Mouse (Mus musculus) heart, embryonic 16.5 days (tissue): Measurements from ENCODE around the gene Cyp4f13. TPM values are rescaled to one million over a fixed set of nuclear protein-coding genes. Genes with fewer than 3 reads are reported as not detected.

Experiments
- ATAC-seq: fragments of 200-750 bp; cut with Nextera tagmentation; replicated peaks from 2 replicates; pipeline ENCODE4 v1.8.0; 2017; ENCODE audit warnings: moderate number of reproducible peaks; ENCODE audit not compliant: insufficient read depth, low FRiP score; ENCODE audit errors: extremely low read depth
- H3K27ac ChIP-seq: fragments of 300-500 bp; sonication (generic); 2 replicates; pipeline ENCODE4 v1.5.1; 2014; ENCODE audit warnings: mild to moderate bottlenecking, low read length, control low read depth, moderate library complexity
- H3K27me3 ChIP-seq: fragments of 300-500 bp; sonication (generic); 2 replicates; pipeline ENCODE4 v1.6.1; 2014; ENCODE audit warnings: low read length, mixed read lengths; ENCODE audit not compliant: control insufficient read depth, insufficient read depth
- H3K36me3 ChIP-seq: fragments of 300-500 bp; sonication (generic); 2 replicates; pipeline ENCODE4 v1.6.1; 2014; ENCODE audit not compliant: control insufficient read depth, insufficient read depth
- H3K4me1 ChIP-seq: fragments of 300-500 bp; sonication (generic); 2 replicates; pipeline ENCODE4 v1.6.1; 2014; ENCODE audit warnings: low read length, mixed read lengths; ENCODE audit not compliant: control insufficient read depth, insufficient read depth
- H3K4me2 ChIP-seq: fragments of 300-500 bp; sonication (generic); 2 replicates; pipeline ENCODE4 v1.6.1; 2014; ENCODE audit warnings: low read depth, mild to moderate bottlenecking, control low read depth, low read length
- H3K4me3 ChIP-seq: fragments of 300-500 bp; sonication (generic); 2 replicates; pipeline ENCODE4 v1.5.1; 2014; ENCODE audit warnings: mild to moderate bottlenecking, control low read depth, low read length
- H3K9ac ChIP-seq: fragments of 300-500 bp; sonication (generic); 2 replicates; pipeline ENCODE4 v1.6.1; 2014; ENCODE audit warnings: low read length, control low read depth
- H3K9me3 ChIP-seq: fragments of 300-500 bp; sonication (generic); replicated peaks from 2 replicates; pipeline ENCODE4 v1.6.1; 2016; ENCODE audit warnings: low read length; ENCODE audit not compliant: control insufficient read depth
- WGBS: fragments of 180-500 bp; shearing (Covaris S2); extraction: QIAGEN DNeasy Blood & Tissue Kit; methylation state at CpG from one replicate; pipeline ENCODE4 v1.1.7; 2014; 5-methylcytosine and 5-hydroxymethylcytosine counted together
- polyA plus RNA-seq: library from polyadenylated mRNA; unstranded; fragments of >200 nt; fragmentation: Nextera tagmentation; extraction: Ambion mirVana; gene quantifications from 2 replicates; pipeline ENCODE4 v1.2.1, GENCODE M21; 2015

The Cyp4f13 gene
- polyA plus RNA-seq, 1 experiment from 2014 or later: 9.5 TPM

DNA sequence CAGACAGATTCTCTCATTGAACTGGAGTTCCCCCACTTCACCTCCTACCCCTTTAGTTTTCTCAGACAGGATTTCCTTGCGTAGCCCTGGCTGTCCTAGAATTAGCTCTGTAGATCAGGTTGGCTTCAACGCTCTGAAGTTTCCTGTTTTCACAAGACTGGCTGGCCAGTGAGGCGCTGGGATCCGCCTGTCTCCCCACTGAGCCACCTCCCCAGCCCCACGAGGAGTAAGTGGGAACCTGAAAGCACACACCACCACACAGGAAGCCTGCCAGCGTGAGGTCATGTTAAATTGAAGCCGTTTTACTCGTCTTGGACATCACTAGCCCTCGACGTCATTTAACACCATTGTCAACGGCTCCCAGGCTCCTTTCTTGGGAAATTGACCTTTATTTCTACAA is 3.8 kb upstream of the Cyp4f13 start:
- no peak overlapping the region for H3K9ac ChIP-seq
- WGBS: 73% methylated on average over 11 of the region's 11 CpGs
- H3K9me3 ChIP-seq: no peaks in the 10 kb centered on the region
- no peak for ATAC-seq
- peaks cover 13% of the 10 kb centered on the region for H3K4me1 ChIP-seq
- no peak overlapping the region for H3K4me2 ChIP-seq
- no peak overlapping the region for H3K27ac ChIP-seq
- no peaks in the 10 kb centered on the region for H3K27me3 ChIP-seq
- H3K4me3 ChIP-seq: no peak overlapping the region
- H3K36me3 ChIP-seq: no peaks in the 10 kb centered on the region

DNA sequence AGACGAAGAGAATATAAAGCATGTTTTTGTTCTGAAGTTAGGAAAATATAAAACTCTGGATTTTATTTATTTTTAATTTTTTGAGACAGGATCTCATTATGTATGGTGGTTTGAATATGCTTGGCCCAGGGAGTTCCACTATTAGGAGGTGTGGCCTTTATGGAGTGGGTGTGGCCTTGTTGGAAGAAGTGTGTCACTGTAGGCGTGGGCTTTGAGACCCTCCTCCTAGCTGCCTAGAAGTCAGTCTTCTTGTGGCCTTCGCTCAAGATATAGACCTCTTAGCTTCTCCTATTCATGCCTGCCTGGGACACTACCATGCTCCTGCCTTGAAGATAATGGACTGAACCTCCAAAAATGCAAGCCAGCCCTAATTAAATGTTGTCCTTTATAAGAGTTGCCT is 2.9 kb upstream of the Cyp4f13 start:
- no peak overlapping the region for H3K4me3 ChIP-seq
- WGBS: 90% methylated on average over 3 of the region's 3 CpGs
- no peaks in the 10 kb centered on the region for H3K9me3 ChIP-seq
- H3K36me3 ChIP-seq: no peaks in the 10 kb centered on the region
- no peak overlapping the region for H3K4me2 ChIP-seq
- H3K27me3 ChIP-seq: no peaks in the 10 kb centered on the region
- H3K9ac ChIP-seq: no peak overlapping the region
- H3K27ac ChIP-seq: no peak overlapping the region
- H3K4me1 ChIP-seq: peaks cover 13% of the 10 kb centered on the region
- ATAC-seq: no peak

DNA sequence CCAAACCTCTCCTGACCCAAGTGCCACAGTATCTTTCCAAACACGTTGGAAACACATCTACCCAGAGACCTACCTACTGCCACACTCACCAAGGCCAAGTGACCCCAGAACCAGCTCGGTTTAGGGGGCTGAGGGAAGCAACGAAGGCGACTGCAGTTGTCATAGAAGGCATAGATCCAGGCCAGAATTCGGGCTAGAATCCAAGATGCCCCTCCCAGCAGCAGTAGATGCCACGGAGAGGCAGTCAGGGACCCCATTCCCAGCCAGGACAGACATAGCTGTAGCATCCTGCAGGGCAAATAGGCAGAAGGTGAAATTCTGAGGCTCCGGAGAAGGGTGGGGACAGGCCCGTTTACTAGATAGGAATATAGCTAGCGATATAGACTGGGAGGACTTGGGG is 486 bp downstream of the Cyp4f13 start:
- 47% methylated on average over 9 of the region's 9 CpGs for WGBS
- peak overlapping the region; percentile 83 for H3K4me2 ChIP-seq
- H3K27me3 ChIP-seq: no peaks in the 10 kb centered on the region
- peaks cover 13% of the 10 kb centered on the region for H3K4me1 ChIP-seq
- peak overlapping the region; percentile 83 for H3K9ac ChIP-seq
- H3K4me3 ChIP-seq: peak overlapping the region; percentile 72
- H3K36me3 ChIP-seq: no peaks in the 10 kb centered on the region
- peak overlapping the region; percentile 84 for H3K27ac ChIP-seq
- ATAC-seq: 0 out of 2 replicates have a peak, but pooled peaks have one; percentile 3
- no peaks in the 10 kb centered on the region for H3K9me3 ChIP-seq

DNA sequence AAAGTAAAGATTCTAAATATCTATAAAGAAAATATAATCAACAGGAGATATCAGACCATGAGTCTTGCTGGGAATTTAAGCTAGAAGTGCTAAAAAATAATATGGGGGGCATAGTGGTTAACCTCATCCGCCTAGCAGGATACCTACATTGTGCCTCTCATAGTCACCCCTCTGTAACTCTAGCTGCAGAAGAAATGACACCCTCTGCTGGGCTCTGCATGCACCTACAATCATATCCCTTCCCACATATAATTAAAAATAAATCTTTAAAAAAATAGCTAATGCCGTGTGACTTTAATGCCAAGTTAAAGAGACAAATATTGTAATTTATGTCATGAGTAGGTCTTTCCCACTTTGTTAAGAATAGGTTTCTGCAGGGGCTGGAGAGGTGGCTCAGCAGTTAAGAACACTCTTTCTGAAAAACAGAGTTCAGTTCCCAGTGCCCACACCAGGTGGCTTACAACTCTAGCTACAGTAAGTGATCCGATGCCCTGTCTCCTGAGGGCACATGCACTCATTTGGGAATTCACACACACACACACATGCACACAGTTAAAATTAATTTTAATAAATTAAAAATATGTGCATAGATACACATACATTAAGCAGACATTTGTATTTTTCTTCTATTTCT is 2.7 kb downstream of the Cyp4f13 start:
- peaks cover 13% of the 10 kb centered on the region for H3K4me1 ChIP-seq
- no peak overlapping the region for H3K4me3 ChIP-seq
- no peak for ATAC-seq
- no peak overlapping the region for H3K4me2 ChIP-seq
- no peak overlapping the region for H3K27ac ChIP-seq
- H3K36me3 ChIP-seq: no peaks in the 10 kb centered on the region
- H3K27me3 ChIP-seq: no peaks in the 10 kb centered on the region
- 64% methylated on average over 3 of the region's 3 CpGs for WGBS
- H3K9ac ChIP-seq: no peak overlapping the region
- no peaks in the 10 kb centered on the region for H3K9me3 ChIP-seq

DNA sequence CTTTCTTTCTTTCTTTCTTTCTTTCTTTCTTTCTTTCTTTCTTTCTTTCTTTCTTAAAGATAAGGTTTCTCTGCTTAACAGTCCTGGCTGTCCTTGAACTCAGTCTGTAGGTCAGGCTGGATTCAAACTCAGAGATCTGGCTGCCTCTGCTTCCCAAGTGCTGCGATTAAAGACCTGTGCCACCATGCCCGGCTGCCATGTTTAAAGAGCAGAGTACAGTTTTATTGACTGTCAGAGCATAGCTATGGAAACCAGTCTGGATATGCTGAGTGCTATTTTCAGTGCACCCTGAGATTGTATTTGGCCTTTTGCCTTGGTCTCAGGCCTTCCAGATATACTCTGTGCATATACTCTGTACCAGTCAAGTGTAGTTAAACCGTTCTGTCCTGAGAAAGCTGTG is 3.5 kb downstream of the Cyp4f13 start:
- WGBS: 90% methylated on average over 3 of the region's 3 CpGs
- H3K9ac ChIP-seq: no peak overlapping the region
- H3K4me1 ChIP-seq: peaks cover 13% of the 10 kb centered on the region
- H3K4me2 ChIP-seq: no peak overlapping the region
- H3K9me3 ChIP-seq: no peaks in the 10 kb centered on the region
- no peak overlapping the region for H3K27ac ChIP-seq
- ATAC-seq: no peak
- H3K36me3 ChIP-seq: no peaks in the 10 kb centered on the region
- no peak overlapping the region for H3K4me3 ChIP-seq
- no peaks in the 10 kb centered on the region for H3K27me3 ChIP-seq

DNA sequence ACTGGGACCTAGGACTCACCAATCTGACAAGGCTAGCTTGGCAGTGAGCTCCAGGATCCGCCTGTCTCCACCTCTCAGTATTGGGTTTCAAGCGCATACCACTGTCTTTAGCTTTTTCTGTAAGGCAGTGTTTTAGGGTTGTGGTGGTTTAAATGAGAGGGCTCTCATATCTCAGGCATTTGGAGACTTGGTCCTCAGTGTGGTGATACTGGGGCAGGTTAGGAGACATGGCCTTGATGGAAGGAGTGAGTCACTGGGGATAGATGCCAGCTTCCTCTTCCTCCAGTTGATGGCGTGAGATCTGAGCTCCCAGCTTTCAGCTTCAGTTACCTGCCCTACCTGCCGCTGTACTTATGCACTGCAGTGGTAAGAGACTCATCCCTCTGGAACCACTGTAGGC is 7.4 kb downstream of the Cyp4f13 start:
- H3K4me3 ChIP-seq: no peak overlapping the region
- no peak overlapping the region for H3K9ac ChIP-seq
- no peaks in the 10 kb centered on the region for H3K36me3 ChIP-seq
- no peaks in the 10 kb centered on the region for H3K27me3 ChIP-seq
- no peaks in the 10 kb centered on the region for H3K4me1 ChIP-seq
- no peak overlapping the region for H3K27ac ChIP-seq
- WGBS: 71% methylated on average over 4 of the region's 4 CpGs
- H3K4me2 ChIP-seq: no peak overlapping the region
- no peaks in the 10 kb centered on the region for H3K9me3 ChIP-seq
- no peak for ATAC-seq

DNA sequence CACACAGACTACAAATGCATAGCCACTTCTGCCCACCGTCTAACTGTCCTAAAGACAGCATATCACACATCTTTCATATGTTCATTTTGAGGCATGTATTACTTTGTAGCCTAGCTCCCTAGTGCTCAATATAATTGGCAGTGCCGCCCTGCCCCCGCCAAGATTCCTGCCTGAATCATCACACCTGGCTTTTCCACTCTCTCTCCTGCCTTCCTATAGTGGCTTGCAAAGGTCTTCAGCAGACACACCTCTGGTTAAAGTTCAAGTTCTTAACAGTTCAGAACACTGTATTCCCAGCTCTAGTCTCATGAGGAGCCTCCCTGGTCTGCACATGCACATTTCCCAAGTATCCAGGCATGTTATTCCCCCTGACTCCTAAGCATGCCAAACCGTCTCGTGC is 19.4 kb downstream of the Cyp4f13 start:
- ATAC-seq: no peak
- no peak overlapping the region for H3K27ac ChIP-seq
- 0 out of 2 replicates have a peak, but pooled peaks cover 4% of the 10 kb centered on the region for H3K27me3 ChIP-seq
- H3K4me2 ChIP-seq: no peak overlapping the region
- no peaks in the 10 kb centered on the region for H3K9me3 ChIP-seq
- no peaks in the 10 kb centered on the region for H3K36me3 ChIP-seq
- H3K4me3 ChIP-seq: no peak overlapping the region
- H3K9ac ChIP-seq: no peak overlapping the region
- WGBS: 74% methylated on average over 5 of the region's 5 CpGs
- no peaks in the 10 kb centered on the region for H3K4me1 ChIP-seq

DNA sequence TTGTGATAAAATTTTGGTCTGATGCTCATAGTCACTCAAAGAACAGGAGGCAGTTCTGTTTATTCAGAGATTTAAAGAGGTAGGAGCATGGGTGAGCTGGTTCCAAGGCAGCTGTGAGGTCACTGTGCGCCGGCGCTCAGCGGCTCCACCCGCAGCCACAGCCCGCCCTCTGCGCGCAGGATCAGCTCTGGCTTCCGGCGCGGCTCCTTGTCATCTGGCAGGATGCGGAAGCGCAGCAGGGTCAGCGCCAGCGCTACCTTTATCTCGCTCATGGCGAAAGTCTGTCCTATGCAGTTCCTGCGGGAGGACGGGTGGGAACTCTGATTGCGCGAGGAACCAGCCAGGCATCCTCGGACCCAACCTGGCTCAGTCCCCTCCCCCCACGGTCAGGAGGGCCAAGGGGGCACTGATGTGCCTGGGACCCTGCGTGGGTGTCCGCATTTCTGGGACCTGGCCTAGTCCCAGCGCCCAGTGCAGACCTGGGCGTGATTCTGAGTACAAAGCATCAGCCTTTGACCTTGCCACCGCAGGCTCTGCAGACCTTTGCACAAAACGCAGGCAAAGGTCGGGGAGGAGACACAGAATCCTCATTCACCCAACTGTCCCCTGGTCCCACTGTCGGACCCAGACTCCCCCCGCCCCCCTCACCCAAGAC is 22.4 kb downstream of the Cyp4f13 start:
- H3K9me3 ChIP-seq: peaks cover 5% of the 10 kb centered on the region
- ATAC-seq: peak; percentile 92
- 0 out of 2 replicates have a peak, but pooled peaks cover 4% of the 10 kb centered on the region for H3K27me3 ChIP-seq
- H3K4me2 ChIP-seq: peak overlapping the region; percentile 90
- H3K36me3 ChIP-seq: no peaks in the 10 kb centered on the region
- H3K27ac ChIP-seq: peak overlapping the region; percentile 68
- H3K9ac ChIP-seq: peak overlapping the region; percentile 81
- no peaks in the 10 kb centered on the region for H3K4me1 ChIP-seq
- WGBS: 12% methylated on average over 32 of the region's 32 CpGs
- H3K4me3 ChIP-seq: peak overlapping the region; percentile 66

DNA sequence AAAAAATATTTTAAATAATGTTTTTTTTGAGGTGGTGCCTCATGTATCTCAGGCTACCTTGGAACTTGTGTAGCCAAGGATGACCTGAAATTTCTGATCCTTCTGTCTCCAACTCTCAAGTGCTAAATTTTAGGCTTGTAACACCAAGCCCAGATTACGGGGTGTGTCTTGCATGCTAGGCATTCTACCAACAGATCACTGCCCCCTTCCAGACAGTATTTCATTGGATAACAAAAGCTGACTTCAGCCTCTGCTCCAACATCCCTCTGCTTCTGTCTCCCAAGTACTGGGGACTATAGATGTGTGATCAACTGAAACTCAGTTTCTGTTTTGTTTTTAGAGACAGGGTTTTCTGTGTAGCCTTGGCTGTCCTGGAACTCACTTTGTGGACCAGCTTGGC is 23.5 kb downstream of the Cyp4f13 start:
- H3K27me3 ChIP-seq: 0 out of 2 replicates have a peak, but pooled peaks cover 4% of the 10 kb centered on the region
- no peaks in the 10 kb centered on the region for H3K36me3 ChIP-seq
- no peak overlapping the region for H3K4me2 ChIP-seq
- H3K9ac ChIP-seq: no peak overlapping the region
- ATAC-seq: no peak
- peaks cover 5% of the 10 kb centered on the region for H3K9me3 ChIP-seq
- no peak overlapping the region for H3K4me3 ChIP-seq
- WGBS: 76% methylated on average over 1 of the region's 1 CpGs
- H3K27ac ChIP-seq: no peak overlapping the region
- H3K4me1 ChIP-seq: no peaks in the 10 kb centered on the region
